Mouse (Mus musculus) adrenal gland, postnatal 0 days (tissue): ENCODE measurements around the gene Olfr1045. TPM values are rescaled to one million over a fixed set of nuclear protein-coding genes. Genes with fewer than 3 reads are reported as not detected.

Experiments used
- polyA plus RNA-seq: library from polyadenylated mRNA; unstranded; fragments of >200 nt; fragmentation: Nextera tagmentation; extraction: Ambion mirVana; gene quantifications from 2 replicates; pipeline ENCODE4 v1.2.1, GENCODE M21; 2015

The Olfr1045 gene
- polyA plus RNA-seq = not detected in 2 replicates

GRCm38 (mm10) chr2:86202909-86203308, at the start of gene Olfr1045:
TSS of gene Olfr1045 (minus strand) at chr2:86203009.

GRCm38 (mm10) chr2:86240189-86240588, 37.4 kb upstream of the Olfr1045 start, which contains the start of gene Olfr1048:
TSS of gene Olfr1048 (minus strand) at chr2:86240289.

GRCm38 (mm10) chr2:86231301-86231700, 28.5 kb upstream of the Olfr1045 start, which contains the start of gene Olfr1047:
TSS of gene Olfr1047 (minus strand) at chr2:86231401.

GRCm38 (mm10) chr2:86219214-86219613, 16.4 kb upstream of the Olfr1045 start, which contains the start of gene Olfr1046:
TSS of gene Olfr1046 (minus strand) at chr2:86219314.

GRCm38 (mm10) chr2:86185583-86185982, 17.2 kb downstream of the Olfr1045 start, which contains the start of gene Olfr52:
TSS of gene Olfr52 (minus strand) at chr2:86185683.

GRCm38 (mm10) chr2:86177720-86178119, 25.1 kb downstream of the Olfr1045 start, which contains the start of gene Olfr1044:
TSS of gene Olfr1044 (minus strand) at chr2:86177820.

GRCm38 (mm10) chr2:86167422-86167821, 35.4 kb downstream of the Olfr1045 start, which contains the start of gene Olfr1043:
TSS of gene Olfr1043 (minus strand) at chr2:86167522.

GRCm38 (mm10) chr2:86161738-86162137, 41.1 kb downstream of the Olfr1045 start, which contains the start of gene Olfr1042:
TSS of gene Olfr1042 (minus strand) at chr2:86161838.

GRCm38 (mm10) chr2:86146632-86147031, 56.2 kb downstream of the Olfr1045 start, which contains the start of gene Olfr1040:
TSS of gene Olfr1040 (minus strand) at chr2:86146732.

Other genes with a start within 250 kb of the Olfr1045 start
- gene Olfr1029, start 229.1 kb downstream of the Olfr1045 start, polyA plus RNA-seq = not detected in 2 replicates
- not detected in 2 replicates for gene Olfr1030, start 223.7 kb downstream of the Olfr1045 start, polyA plus RNA-seq
- not detected in 2 replicates for gene Olfr1031, start 212.7 kb downstream of the Olfr1045 start, polyA plus RNA-seq
- not detected in 2 replicates for gene Olfr1032, start 197.5 kb downstream of the Olfr1045 start, polyA plus RNA-seq
- gene Olfr1033, start 182.4 kb downstream of the Olfr1045 start, polyA plus RNA-seq = 6.6 and 7.4 TPM in 2 replicates
- gene Olfr1034, start 157.1 kb downstream of the Olfr1045 start, polyA plus RNA-seq = 0.05 and 0.08 TPM in 2 replicates
- not detected in 2 replicates for gene Olfr1036, start 129.0 kb downstream of the Olfr1045 start, polyA plus RNA-seq
- not detected in 2 replicates for gene Olfr1037, start 115.6 kb downstream of the Olfr1045 start, polyA plus RNA-seq
- gene Olfr1039, start 67.1 kb downstream of the Olfr1045 start, polyA plus RNA-seq = not detected in 2 replicates
- not detected in 2 replicates for gene Olfr1040, start 56.3 kb downstream of the Olfr1045 start, polyA plus RNA-seq
- gene Olfr1042, start 41.2 kb downstream of the Olfr1045 start, polyA plus RNA-seq = 0.08 TPM in 1 of 2 replicates, not detected in the other
- not detected in 2 replicates for gene Olfr1043, start 35.5 kb downstream of the Olfr1045 start, polyA plus RNA-seq
- gene Olfr1044, start 25.2 kb downstream of the Olfr1045 start, polyA plus RNA-seq = not detected in 2 replicates
- not detected in 2 replicates for gene Olfr52, start 17.3 kb downstream of the Olfr1045 start, polyA plus RNA-seq
- not detected in 2 replicates for gene Olfr1046, start 16.3 kb upstream of the Olfr1045 start, polyA plus RNA-seq
- gene Olfr1047, start 28.4 kb upstream of the Olfr1045 start, polyA plus RNA-seq = not detected in 2 replicates
- gene Olfr1048, start 37.3 kb upstream of the Olfr1045 start, polyA plus RNA-seq = not detected in 2 replicates
- not detected in 2 replicates for gene Olfr1049, start 55.3 kb upstream of the Olfr1045 start, polyA plus RNA-seq
- gene Olfr1051, start 76.1 kb upstream of the Olfr1045 start, polyA plus RNA-seq = not detected in 2 replicates
- gene Olfr1052, start 89.4 kb upstream of the Olfr1045 start, polyA plus RNA-seq = not detected in 2 replicates
- gene Olfr1053, start 112.3 kb upstream of the Olfr1045 start, polyA plus RNA-seq = not detected in 2 replicates
- gene Olfr1054, start 132.4 kb upstream of the Olfr1045 start, polyA plus RNA-seq = not detected in 2 replicates
- gene Olfr1055, start 147.3 kb upstream of the Olfr1045 start, polyA plus RNA-seq = not detected in 2 replicates
- not detected in 2 replicates for gene Olfr1056, start 159.5 kb upstream of the Olfr1045 start, polyA plus RNA-seq
- not detected in 2 replicates for gene Olfr1057, start 175.4 kb upstream of the Olfr1045 start, polyA plus RNA-seq
- gene Olfr1058, start 185.6 kb upstream of the Olfr1045 start, polyA plus RNA-seq = not detected in 2 replicates
- not detected in 2 replicates for gene Olfr1061, start 211.0 kb upstream of the Olfr1045 start, polyA plus RNA-seq
- not detected in 2 replicates for gene Olfr1062, start 223.7 kb upstream of the Olfr1045 start, polyA plus RNA-seq
- gene Olfr1065, start 247.6 kb upstream of the Olfr1045 start, polyA plus RNA-seq = not detected in 2 replicates